Mouse (Mus musculus): ENCODE measurements around the gene Fbll1. TPM values are rescaled to one million over a fixed set of nuclear protein-coding genes. Genes with fewer than 3 reads are reported as not detected.

The Fbll1 gene
- total RNA-seq, 2 experiments from 2014 or later = not detected

GRCm38 (mm10) chr11:35784537-35784936, 14.1 kb downstream of the Fbll1 start:
- ATAC-seq (replicated peaks; ENCODE audit: poor library complexity, severe bottlenecking) = no peak

GRCm38 (mm10) chr11:35784002-35784401, 14.7 kb downstream of the Fbll1 start:
- no peak for ATAC-seq (replicated peaks; ENCODE audit: poor library complexity, severe bottlenecking)

- no peak for ATAC-seq (replicated peaks; ENCODE audit: poor library complexity, severe bottlenecking)
These were observed 15.6 kb downstream of the Fbll1 start for GRCm38 (mm10) chr11:35783038-35783437.

GRCm38 (mm10) chr11:35782444-35782843, 16.2 kb downstream of the Fbll1 start:
- no peak for ATAC-seq (replicated peaks; ENCODE audit: poor library complexity, severe bottlenecking)

- ATAC-seq (replicated peaks; ENCODE audit: poor library complexity, severe bottlenecking) = no peak
These were observed 18.3 kb downstream of the Fbll1 start for GRCm38 (mm10) chr11:35780336-35780735.

- no peak for ATAC-seq (replicated peaks; ENCODE audit: poor library complexity, severe bottlenecking)
These were observed 22.2 kb downstream of the Fbll1 start for GRCm38 (mm10) chr11:35776452-35776851.

GRCm38 (mm10) chr11:35775606-35776005, 23.1 kb downstream of the Fbll1 start:
- no peak for ATAC-seq (replicated peaks; ENCODE audit: poor library complexity, severe bottlenecking)

GRCm38 (mm10) chr11:35770741-35771504, 27.8 kb downstream of the Fbll1 start:
- no peak for ATAC-seq (replicated peaks; ENCODE audit: poor library complexity, severe bottlenecking)

- peak; percentile 60 for ATAC-seq (replicated peaks; ENCODE audit: poor library complexity, severe bottlenecking)
These were observed 28.8 kb downstream of the Fbll1 start for GRCm38 (mm10) chr11:35769746-35770437.

- ATAC-seq (replicated peaks; ENCODE audit: poor library complexity, severe bottlenecking) = peak; percentile 97
These were observed 29.4 kb downstream of the Fbll1 start, which contains the start of gene Pank3 for GRCm38 (mm10) chr11:35769188-35769745. Pank3 (plus strand) TSS chr11:35769484.

GRCm38 (mm10) chr11:35766845-35767244, 31.8 kb downstream of the Fbll1 start:
- ATAC-seq (replicated peaks; ENCODE audit: poor library complexity, severe bottlenecking) = no peak

GRCm38 (mm10) chr11:35760627-35761003, 38.1 kb downstream of the Fbll1 start:
- ATAC-seq (replicated peaks; ENCODE audit: poor library complexity, severe bottlenecking) = no peak

- no peak for ATAC-seq (replicated peaks; ENCODE audit: poor library complexity, severe bottlenecking)
These were observed 38.6 kb downstream of the Fbll1 start for GRCm38 (mm10) chr11:35760001-35760626.

- no peak for ATAC-seq (replicated peaks; ENCODE audit: poor library complexity, severe bottlenecking)
These were observed 42.0 kb downstream of the Fbll1 start for GRCm38 (mm10) chr11:35756411-35757303.

GRCm38 (mm10) chr11:35755546-35755945, 43.1 kb downstream of the Fbll1 start:
- no peak for ATAC-seq (replicated peaks; ENCODE audit: poor library complexity, severe bottlenecking)

GRCm38 (mm10) chr11:35754906-35755418, 43.7 kb downstream of the Fbll1 start:
- no peak for ATAC-seq (replicated peaks; ENCODE audit: poor library complexity, severe bottlenecking)

- peak; percentile 96 for ATAC-seq (replicated peaks; ENCODE audit: poor library complexity, severe bottlenecking)
These were observed 48.1 kb downstream of the Fbll1 start for GRCm38 (mm10) chr11:35750578-35750977.

Measured in granulocyte monocyte progenitor cell, adult 5-6 weeks (primary cell).